Mouse (Mus musculus): ENCODE measurements around the gene Rassf3. TPM values are rescaled to one million over a fixed set of nuclear protein-coding genes. Genes with fewer than 3 reads are reported as not detected.
A peak's percentile ranks its signal among the peaks of the same experiment; 100 is the strongest.

Gene Rassf3
- total RNA-seq (2021): 10 to 100 TPM in 1 of 2 experiments, 1 to 10 TPM in 1; 7.6 to 10.4 TPM

DNA sequence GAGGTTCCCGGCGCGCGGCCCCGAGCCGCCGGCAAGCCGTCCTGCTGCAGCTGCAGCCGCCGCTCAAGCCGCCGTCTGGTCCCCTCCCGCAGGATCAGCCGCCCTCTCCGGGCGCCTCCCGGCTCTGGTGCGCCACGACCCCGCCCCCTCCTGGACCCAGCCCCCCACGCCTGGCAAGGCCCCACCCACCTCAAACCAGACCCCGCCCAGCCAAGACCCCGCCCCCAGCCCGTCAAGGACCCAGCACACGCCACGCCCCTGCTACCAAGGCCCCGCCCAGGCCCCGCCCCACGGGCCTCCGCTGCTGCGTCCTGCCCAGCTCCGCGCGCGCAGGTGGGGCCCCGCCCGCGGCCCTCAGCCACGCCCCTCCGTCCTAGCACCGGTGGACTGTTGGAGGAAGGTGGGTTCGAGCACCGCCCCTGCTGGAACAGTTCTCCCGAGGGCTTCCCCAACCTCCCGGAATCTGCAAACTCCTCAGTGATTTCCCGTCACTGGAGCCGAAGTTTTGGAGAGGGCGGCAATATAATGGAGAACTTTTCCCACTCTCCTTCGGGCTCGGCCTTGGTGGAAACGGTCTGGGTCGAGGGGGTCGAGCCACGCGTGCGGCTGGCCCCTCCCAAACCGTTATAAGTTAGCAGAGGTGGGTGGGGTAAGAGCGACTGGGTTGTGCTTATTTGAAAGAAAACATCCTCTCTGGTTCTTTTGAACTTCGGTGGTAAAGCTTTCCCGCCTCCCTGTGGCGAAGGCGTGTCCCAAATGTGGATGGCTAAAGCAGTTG is at the start of gene Rassf3:
TSS of gene Rassf3 (minus strand) at position 158 of the 778 bp plus-strand sequence.
- DNase-seq (ENCODE audit: extremely low spot score in 1 of 2, low spot score in 1 of 2): peak; percentile 64 to 69

- DNase-seq (ENCODE audit: extremely low spot score in 1 of 2, low spot score in 1 of 2): no peak
Observed at GRCm38 (mm10) chr10:121520923-121521585, 44.9 kb upstream of the Rassf3 start.

DNA sequence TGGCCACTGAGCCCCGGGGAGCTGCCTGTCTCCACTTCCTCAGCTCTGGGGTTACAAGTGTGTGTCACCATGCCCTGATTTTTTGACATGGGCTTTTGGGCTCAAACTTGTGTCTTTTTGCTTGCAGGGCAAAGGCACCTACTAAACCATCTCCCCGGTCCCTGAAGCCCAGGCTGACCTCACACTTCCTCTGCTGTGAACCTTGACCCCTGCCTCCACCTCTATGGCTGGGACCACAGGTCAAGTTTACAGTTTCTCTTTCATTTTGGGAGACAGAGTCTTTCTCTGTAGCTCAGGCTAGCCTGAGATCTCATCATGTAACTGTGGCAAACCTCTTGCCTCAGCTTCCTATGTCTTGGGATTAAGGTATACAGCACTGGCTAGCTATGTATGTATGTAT is 43.6 kb upstream of the Rassf3 start:
- no peak for DNase-seq (ENCODE audit: extremely low spot score in 1 of 2, low spot score in 1 of 2)

DNA sequence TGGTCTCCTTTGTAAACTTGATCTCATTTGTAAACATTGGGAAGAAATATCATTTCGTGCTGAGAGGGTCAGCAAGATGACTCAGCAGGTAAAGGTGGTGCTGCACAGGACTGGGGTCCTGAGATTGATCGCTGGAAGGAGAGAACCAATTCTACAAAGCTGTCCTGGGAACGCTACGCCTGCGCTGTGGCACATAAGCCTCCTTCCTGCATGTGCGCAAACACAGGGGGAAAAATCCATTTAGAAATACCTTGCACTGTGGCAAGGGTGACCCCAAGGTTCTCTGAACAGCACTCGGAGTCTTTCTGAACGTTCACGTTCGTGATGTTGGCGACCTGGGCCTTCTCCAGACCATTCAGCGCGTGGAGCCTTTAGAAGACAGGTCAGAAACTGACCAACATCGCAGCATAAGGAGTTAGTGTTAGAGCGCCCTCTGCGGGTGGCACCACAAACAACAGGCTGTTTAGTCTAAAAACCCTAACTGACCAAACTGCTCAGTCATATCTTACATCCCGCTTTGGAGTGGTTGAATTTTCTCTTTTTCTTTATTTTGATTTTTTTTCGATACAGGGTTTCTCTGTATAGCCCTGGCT is 40.0 kb upstream of the Rassf3 start:
- DNase-seq (ENCODE audit: extremely low spot score in 1 of 2, low spot score in 1 of 2): peak; percentile 73 to 91

- no peak for DNase-seq (ENCODE audit: extremely low spot score in 1 of 2, low spot score in 1 of 2)
Observed at GRCm38 (mm10) chr10:121509751-121510643, 33.9 kb upstream of the Rassf3 start.

DNA sequence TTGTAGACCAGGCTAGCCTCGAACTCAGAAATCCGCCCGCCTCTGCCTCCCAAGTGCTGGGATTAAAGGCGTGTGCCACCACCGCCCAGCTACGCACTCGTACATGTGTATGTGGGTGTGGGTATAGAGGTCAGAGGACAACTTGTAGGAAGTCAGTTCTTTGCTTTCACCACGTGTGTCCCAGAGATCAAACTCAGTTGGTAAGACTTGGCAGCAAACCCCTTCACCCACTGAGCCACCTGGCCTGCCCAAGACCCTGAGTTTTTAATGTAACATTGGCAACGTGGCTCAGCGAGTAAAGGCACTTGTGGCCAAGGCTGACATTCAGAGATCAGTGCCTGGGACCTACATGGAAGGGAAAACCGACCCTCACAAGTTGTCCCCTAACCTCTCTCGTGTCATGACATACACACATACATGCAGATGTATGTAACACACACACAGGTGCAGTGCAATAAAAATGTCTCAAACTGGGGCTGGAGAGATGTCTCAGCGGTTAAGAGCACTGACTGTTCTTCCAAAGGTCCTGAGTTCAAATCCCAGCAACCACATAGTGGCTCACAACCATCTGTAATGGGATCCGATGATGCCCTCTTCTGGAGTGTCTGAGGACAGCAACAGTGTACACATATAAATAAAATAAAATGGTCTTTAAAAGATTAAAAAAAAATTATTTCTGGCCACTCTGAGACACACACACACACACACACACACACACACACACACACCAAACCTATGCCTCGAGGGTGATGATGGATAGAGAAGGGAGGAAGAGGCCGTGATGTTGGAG is 31.8 kb upstream of the Rassf3 start:
- no peak for DNase-seq (ENCODE audit: extremely low spot score in 1 of 2, low spot score in 1 of 2)

DNA sequence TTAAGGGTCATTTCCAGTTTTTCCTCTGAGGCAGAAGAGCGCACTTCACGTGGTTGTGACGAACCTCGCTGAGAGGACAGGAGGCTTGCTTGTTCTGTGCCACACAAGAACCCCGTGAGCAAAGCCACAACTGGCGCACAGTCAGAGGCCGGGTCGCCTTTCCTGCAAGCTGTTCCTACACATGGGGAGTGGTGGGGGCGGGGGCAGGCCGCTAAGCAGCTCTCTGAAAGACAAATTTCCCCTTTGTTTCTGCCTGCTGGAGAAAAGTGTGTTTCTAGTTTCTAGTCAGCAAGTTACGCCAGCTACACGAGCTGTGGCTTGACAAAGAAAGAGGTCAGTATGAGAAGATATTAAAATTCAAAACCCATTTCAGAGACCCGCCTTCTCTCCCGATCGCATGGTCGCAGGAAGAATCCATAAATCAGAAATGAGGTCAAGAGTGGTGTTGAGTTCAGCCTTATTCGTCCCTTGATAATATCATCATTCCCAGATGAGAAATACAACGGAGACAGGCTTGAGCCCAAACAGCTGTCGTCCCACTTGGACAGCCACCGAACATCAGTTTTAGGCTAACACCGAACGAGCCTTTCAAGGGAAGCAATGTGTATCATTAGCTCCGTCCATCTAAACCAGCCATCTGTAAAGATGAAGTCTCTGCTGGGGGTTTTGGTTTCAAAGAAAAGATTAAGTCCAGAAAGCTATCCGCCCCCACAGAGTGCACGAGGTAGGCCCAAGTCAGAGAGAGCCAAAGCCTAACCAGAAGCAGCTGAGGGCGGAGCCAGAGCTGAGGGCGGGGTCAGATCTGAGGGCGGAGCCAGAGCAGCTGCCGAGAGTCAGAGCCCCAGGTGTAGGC is 30.8 kb upstream of the Rassf3 start:
- DNase-seq (ENCODE audit: extremely low spot score in 1 of 2, low spot score in 1 of 2): no peak

DNA sequence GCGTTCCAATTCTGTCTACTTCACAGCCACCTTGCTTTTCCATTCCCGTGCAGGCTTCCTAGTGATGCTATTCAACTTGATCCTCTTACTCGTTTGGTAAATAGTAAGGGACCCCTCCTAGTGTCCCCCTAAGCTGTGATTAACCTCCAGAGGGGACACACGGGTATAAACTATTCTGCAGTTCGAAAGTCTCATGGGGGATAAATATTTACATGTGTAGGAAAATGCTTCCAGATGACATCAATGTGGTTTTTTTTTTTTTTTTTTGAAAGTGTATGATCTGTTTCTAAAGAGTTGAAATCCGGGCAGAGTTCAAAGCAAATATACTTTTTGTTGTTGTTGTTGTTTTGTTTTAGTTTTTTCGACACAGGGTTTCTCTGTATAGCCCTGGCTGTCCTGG is 29.8 kb upstream of the Rassf3 start:
- no peak for DNase-seq (ENCODE audit: extremely low spot score in 1 of 2, low spot score in 1 of 2)

DNA sequence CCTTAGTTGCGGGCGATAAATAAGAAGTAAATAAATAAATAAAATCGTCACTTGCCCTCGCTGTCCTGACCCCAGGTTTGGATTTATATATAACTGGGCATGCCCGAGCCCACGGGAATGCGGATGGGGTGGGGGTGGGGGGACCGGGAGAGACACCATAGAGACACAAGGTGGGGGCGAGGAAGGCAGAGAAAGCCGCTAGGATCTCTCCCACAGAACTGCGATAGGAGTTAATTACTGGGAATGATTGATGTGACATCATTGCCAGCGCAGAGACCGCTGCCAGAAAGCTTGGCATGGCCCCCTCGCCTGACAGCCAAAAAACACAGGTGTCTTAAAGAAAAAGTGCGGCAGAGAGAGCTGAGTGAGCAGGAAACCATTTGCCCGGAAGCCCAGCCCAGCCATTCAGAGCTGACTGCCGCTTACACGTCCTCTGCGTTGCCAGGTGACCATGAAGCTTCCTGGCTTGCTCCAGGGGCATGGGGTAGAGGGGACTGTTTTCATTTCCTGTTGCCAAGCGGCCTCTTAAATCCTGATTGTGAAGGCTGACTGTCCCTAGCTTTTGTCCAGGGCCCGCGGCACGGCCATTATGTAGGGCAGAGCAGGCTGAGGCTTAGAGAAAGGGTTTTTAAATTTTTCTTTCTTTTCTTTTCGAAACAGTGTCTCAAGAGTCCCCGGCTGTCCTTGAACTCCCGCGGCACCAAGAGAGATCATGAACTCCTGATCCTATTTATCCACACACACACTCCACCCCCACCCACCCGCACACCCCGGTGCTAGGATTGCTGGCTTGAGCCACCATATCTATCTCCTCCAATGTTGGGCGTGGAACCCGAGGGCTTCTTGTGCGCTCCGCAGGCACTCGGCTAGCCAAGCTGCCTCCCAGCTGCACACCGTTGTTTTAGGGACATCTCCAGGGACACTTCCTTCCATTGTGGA is 29.1 kb upstream of the Rassf3 start:
- peak; percentile 56 to 66 for DNase-seq (ENCODE audit: extremely low spot score in 1 of 2, low spot score in 1 of 2)

GRCm38 (mm10) chr10:121501160-121501559 is 25.0 kb upstream of the Rassf3 start:
- no peak for DNase-seq (ENCODE audit: extremely low spot score in 1 of 2, low spot score in 1 of 2)

DNA sequence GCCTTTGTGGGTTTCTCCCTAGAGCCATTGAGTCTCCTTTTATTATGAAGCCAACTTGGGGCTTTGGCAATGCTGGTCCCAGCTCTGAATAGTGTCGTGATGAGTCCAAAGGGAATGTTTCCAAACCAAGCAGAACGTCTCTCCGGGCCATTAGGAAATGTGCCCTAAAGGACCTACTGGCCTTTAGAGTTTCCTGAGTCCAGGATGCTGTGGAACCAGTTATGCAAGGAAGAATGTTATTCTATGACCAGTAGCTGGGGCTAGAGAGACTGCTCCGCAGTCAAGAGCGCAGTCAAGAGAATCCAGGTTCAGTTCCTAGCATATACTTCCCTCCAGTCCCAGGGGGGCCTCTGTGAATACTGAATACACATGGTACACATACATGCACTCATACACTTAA is 23.9 kb upstream of the Rassf3 start:
- no peak for DNase-seq (ENCODE audit: extremely low spot score in 1 of 2, low spot score in 1 of 2)

- no peak for DNase-seq (ENCODE audit: extremely low spot score in 1 of 2, low spot score in 1 of 2)
Observed at GRCm38 (mm10) chr10:121499063-121499462, 22.9 kb upstream of the Rassf3 start.

- DNase-seq (ENCODE audit: extremely low spot score in 1 of 2, low spot score in 1 of 2): no peak
Observed at GRCm38 (mm10) chr10:121498481-121498904, 22.3 kb upstream of the Rassf3 start.

DNA sequence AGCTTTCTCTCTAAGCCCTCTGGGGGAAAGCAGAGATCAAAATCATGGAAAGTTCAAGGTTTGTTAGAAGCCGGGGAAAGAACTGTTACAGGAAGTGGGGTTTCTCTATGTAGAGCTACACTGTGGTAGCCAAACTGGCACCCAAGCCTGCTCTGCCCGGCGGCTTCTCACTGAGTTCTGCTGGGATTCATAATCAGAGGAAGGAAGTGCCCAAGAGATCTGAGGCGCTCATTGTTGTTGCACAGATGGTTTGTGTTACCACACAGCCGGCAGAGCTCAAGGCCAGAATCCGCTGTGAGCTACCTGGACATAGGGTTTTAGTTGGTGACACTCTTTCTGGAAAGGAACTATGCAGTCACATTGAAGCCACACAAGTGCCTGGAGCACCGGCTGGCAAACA is 21.8 kb upstream of the Rassf3 start:
- DNase-seq (ENCODE audit: extremely low spot score in 1 of 2, low spot score in 1 of 2): no peak

DNA sequence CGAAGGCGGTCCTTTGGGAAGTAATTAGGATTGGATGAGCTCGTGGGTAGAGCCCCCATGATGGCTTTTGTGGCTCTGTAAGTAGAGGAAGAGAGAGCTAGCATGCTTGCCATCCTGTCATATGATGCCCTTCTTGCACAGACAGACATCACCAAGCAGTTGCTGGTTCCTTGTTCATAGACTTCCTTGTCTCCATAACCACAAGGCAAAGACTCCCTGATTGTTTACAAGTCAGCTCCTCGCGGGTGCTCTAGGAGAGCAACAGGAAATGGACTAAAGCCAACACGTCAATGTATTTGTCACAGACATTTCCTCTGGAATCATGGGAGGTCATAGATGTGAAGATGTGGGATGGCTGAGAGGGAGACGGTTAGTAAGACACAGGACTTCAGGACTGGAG is 20.5 kb upstream of the Rassf3 start:
- no peak for DNase-seq (ENCODE audit: extremely low spot score in 1 of 2, low spot score in 1 of 2)

DNA sequence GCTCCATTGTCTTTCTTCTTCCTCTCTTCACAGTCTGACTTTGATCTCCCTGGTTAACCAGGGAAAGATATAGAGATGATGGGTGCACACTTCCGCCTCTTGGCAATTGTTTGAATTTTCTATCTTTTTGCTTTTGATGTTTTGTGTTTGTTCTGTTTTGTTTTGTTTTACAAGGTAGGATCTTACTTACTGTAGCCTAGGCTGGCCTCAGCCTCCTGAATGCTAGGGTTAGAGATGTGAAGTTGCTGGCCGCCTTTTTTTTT is 17.9 kb upstream of the Rassf3 start:
- no peak for DNase-seq (ENCODE audit: extremely low spot score in 1 of 2, low spot score in 1 of 2)

DNA sequence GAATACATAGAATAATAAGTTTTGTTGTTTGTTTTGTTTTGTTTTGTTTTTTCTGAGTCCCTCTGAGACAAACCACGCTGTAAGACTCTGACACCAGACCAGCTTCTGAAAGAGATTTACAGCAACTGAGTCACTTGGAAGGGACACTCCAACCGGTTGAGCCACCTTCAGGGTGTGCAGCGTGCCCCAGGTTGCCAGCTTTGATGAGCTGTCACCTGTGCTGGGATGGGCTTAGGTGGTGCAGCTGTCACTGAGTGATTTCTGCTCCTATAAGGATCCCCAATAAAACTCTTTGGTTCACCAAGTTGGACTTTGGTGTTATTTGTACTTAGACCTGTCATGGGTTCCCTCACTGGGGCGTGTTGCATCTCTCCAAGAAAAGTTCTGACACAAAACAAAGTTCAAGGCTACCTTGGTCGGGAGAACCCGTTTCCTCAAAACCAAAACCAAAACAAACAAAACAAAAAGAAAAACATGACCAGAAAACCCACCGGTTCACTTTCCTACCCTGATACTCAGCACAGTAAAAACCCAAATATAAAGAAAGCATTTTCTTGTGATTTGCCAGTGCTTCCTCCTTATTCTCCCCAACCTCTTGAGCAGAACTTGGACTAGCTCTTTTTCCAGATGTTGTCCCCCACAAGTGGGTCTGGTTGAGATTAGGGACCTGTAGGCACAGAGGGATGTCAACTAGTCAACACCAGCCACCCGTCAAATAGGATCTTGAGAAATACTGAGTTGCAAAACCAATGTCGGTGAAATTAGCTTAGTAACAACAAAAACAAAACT is 17.4 kb upstream of the Rassf3 start:
- no peak for DNase-seq (ENCODE audit: extremely low spot score in 1 of 2, low spot score in 1 of 2)
